Mouse (Mus musculus) mouse trophoblast stem cell (cell line): ENCODE data around the gene Mamld1.
"Not testable (repeated sequence)": the region's sequence is repeated elsewhere in the genome, so short reads cannot be mapped to it uniquely, and the experiment has no call there.

Experiments
- in situ Hi-C, 2 experiments: fragments of 300-500 bp; cut with MseI, MboI; formaldehyde crosslinking; loops; 2 replicates in 1 of 2; 3 replicates in 1 of 2; pipeline ENCODE4 v1.15.1; 2025

The Mamld1 gene

GRCm38 (mm10) chrX:71049864-71050576, at the start of gene Mamld1:
Mamld1 (plus strand) TSS chrX:71050256.
- in situ Hi-C loops: no loop called here

GRCm38 (mm10) chrX:71024718-71025117, 25.3 kb upstream of the Mamld1 start:
- in situ Hi-C loops: no loop called here

GRCm38 (mm10) chrX:71028007-71028406, 22.0 kb upstream of the Mamld1 start:
- in situ Hi-C loops: no loop called here

- in situ Hi-C loops: not testable (repeated sequence)
These were observed 21.1 kb upstream of the Mamld1 start for GRCm38 (mm10) chrX:71028976-71029375.

GRCm38 (mm10) chrX:71050677-71051311, 738 bp downstream of the Mamld1 start:
- in situ Hi-C loops: no loop called here

GRCm38 (mm10) chrX:71051361-71052114, 1.5 kb downstream of the Mamld1 start:
- in situ Hi-C loops: no loop called here

- in situ Hi-C loops: no loop called here
These were observed 2.0 kb downstream of the Mamld1 start for GRCm38 (mm10) chrX:71052115-71052478.

GRCm38 (mm10) chrX:71052481-71053216, 2.6 kb downstream of the Mamld1 start:
- in situ Hi-C loops: no loop called here

- in situ Hi-C loops: no loop called here
These were observed 3.2 kb downstream of the Mamld1 start for GRCm38 (mm10) chrX:71053246-71053645.

- in situ Hi-C loops: no loop called here
These were observed 6.9 kb downstream of the Mamld1 start for GRCm38 (mm10) chrX:71056968-71057367.

- in situ Hi-C loops: no loop called here
These were observed 35.2 kb downstream of the Mamld1 start for GRCm38 (mm10) chrX:71085092-71085807.

- in situ Hi-C loops: no loop called here
These were observed 37.5 kb downstream of the Mamld1 start for GRCm38 (mm10) chrX:71087370-71088079.

- in situ Hi-C loops: no loop called here
These were observed 38.0 kb downstream of the Mamld1 start for GRCm38 (mm10) chrX:71088080-71088414.

- in situ Hi-C loops: no loop called here
These were observed 55.8 kb downstream of the Mamld1 start for GRCm38 (mm10) chrX:71105820-71106219.

- in situ Hi-C loops: no loop called here
These were observed 56.3 kb downstream of the Mamld1 start for GRCm38 (mm10) chrX:71106392-71106791.

GRCm38 (mm10) chrX:71108056-71108735, 58.1 kb downstream of the Mamld1 start:
- in situ Hi-C loops: no loop called here

GRCm38 (mm10) chrX:71110333-71110732, 60.3 kb downstream of the Mamld1 start:
- in situ Hi-C loops: no loop called here

GRCm38 (mm10) chrX:71122359-71123293, 72.6 kb downstream of the Mamld1 start:
- in situ Hi-C loops: no loop called here

- in situ Hi-C loops: no loop called here
These were observed 75.0 kb downstream of the Mamld1 start for GRCm38 (mm10) chrX:71125013-71125412.
